Mouse (Mus musculus): ENCODE results near the gene Slain2. TPM values are rescaled to one million over a fixed set of nuclear protein-coding genes. Genes with fewer than 3 reads are reported as not detected.

Slain2 gene
- 5.8 and 7.7 TPM in 2 replicates for polyA plus RNA-seq (2012; rRNA removed)

GRCm38 (mm10) chr5:72913648-72914557, at the start of gene Slain2:
Gene Slain2 (plus strand): TSS chr5:72914304.

GRCm38 (mm10) chr5:72868091-72868875, 45.8 kb upstream of the Slain2 start, which contains the start of gene Tec:
Gene Tec (minus strand): TSS chr5:72868483.

GRCm38 (mm10) chr5:72974602-72975001, 60.5 kb downstream of the Slain2 start, which contains the start of gene Gm10135:
Gene Gm10135 (minus strand): TSS chr5:72974702.

GRCm38 (mm10) chr5:73006784-73007581, 92.9 kb downstream of the Slain2 start, which contains the start of gene Slc10a4:
Gene Slc10a4 (plus strand): TSS chr5:73006883.

Other genes starting within 250 kb of the Slain2 start
- gene Txk, start 161.5 kb upstream of the Slain2 start, polyA plus RNA-seq (2012; rRNA removed) = not detected in 2 replicates
- gene Tec, start 45.8 kb upstream of the Slain2 start, polyA plus RNA-seq (2012; rRNA removed) = 0.91 and 1.00 TPM in 2 replicates
- not detected in 2 replicates for gene Gm10135, start 60.4 kb downstream of the Slain2 start, polyA plus RNA-seq (2012; rRNA removed)
- 0.79 and 1.5 TPM in 2 replicates for gene Slc10a4, start 92.6 kb downstream of the Slain2 start, polyA plus RNA-seq (2012; rRNA removed)

Data from stomach, adult 2 months (tissue).